Mouse (Mus musculus) bone marrow, adult 2 months (tissue): ENCODE measurements around the gene Phgr1.

Experiments used
- CTCF ChIP-seq: fragments of 200-500 bp; IDR thresholded peaks from 2 replicates; pipeline ENCODE4 v1.5.1; 2011; ENCODE audit warnings: low read length, control low read depth; ENCODE audit not compliant: control insufficient read depth, insufficient read depth
- POLR2A ChIP-seq: fragments of 200-500 bp; IDR thresholded peaks from 2 replicates; pipeline ENCODE4 v1.6.1; 2011; ENCODE audit warnings: low read depth, mild to moderate bottlenecking, control low read depth, low read length, borderline replicate concordance; ENCODE audit not compliant: control insufficient read depth

- no peak for TF ChIP-seq POLR2A
- TF ChIP-seq CTCF = no peak
Measured at GRCm38 (mm10) chr2:118772158-118772874, at the start of gene Phgr1.
